Mouse (Mus musculus) midbrain, embryonic 10.5 days (tissue): ENCODE measurements around the gene Olfr1238. TPM values are rescaled to one million over a fixed set of nuclear protein-coding genes. Genes with fewer than 3 reads are reported as not detected.

ENCODE experiments used
- DNase-seq: peaks from one replicate; pipeline ENCODE4 v3.0.0-alpha.2; 2017; ENCODE audit warnings: low spot score
- H3K27ac ChIP-seq: fragments of 300-500 bp; sonication (generic); replicated peaks from 2 replicates; pipeline ENCODE4 v1.5.1; 2016; ENCODE audit warnings: mild to moderate bottlenecking
- H3K27me3 ChIP-seq: fragments of 300-500 bp; sonication (generic); 2 replicates; pipeline ENCODE4 v1.6.1; 2016; ENCODE audit warnings: low read depth, mild to moderate bottlenecking; ENCODE audit not compliant: poor library complexity, severe bottlenecking
- H3K36me3 ChIP-seq: fragments of 300-500 bp; sonication (generic); 2 replicates; pipeline ENCODE4 v1.6.1; 2016; ENCODE audit warnings: mild to moderate bottlenecking, moderate library complexity
- H3K4me1 ChIP-seq: fragments of 300-500 bp; sonication (generic); 2 replicates; pipeline ENCODE4 v1.6.1; 2016
- H3K4me3 ChIP-seq: fragments of 300-500 bp; sonication (generic); 2 replicates; pipeline ENCODE4 v1.5.1; 2016; ENCODE audit warnings: mild to moderate bottlenecking, moderate library complexity
- H3K9me3 ChIP-seq: fragments of 300-500 bp; sonication (generic); replicated peaks from 2 replicates; pipeline ENCODE4 v1.6.1; 2016; ENCODE audit warnings: mild to moderate bottlenecking
- WGBS: fragments of 180-500 bp; shearing (Covaris S2); methylation state at CpG from one replicate; pipeline ENCODE4 v1.1.7; 2016; 5-methylcytosine and 5-hydroxymethylcytosine counted together
- polyA plus RNA-seq: library from polyadenylated mRNA; unstranded; fragments of >200 nt; fragmentation: Nextera tagmentation; extraction: Ambion mirVana; gene quantifications from 2 replicates; pipeline ENCODE4 v1.2.1, GENCODE M21; 2016

Gene Olfr1238
- not detected in 2 replicates for polyA plus RNA-seq

DNA sequence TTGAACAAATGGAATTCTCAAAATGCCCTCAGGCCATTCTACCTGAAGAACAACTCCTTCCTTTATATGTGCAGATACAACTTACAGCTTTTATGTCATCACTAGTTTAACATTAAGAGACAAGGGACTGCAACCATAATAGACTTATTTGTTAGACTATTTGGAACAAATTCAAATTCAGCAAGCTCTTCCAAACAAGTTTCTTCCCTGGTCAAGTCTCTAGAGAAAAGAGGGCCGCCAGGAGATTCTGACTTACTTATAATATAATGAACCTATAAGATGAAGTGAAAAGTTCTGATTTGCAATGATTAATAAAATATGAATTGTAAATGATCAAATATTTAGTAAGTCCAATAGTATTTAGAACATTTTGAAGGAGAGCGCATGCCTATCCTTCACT lies at the start of gene Olfr1238:
Gene Olfr1238, minus strand, starts transcription at position 101 of the 400 bp plus-strand sequence.
- 95% methylated on average over 2 of the region's 2 CpGs for WGBS

DNA sequence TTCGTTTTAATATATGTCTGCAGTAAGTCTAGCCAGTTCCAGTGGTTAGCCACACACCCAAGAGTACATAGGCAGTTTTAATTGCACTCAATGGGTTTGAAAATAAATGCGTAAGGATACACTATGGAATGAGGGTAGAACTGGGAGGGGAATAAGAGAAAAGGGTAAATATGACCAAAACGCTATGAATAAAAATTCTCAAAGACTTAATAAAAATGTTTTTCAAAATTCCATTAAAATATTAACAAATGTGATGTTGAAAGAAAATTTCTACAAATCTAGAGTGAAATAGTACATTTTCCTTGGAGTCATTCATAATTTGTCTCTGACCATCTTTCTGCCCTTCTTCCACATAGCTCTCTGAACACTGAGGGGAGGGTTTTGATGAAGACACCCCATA lies 33.4 kb upstream of the Olfr1238 start, which contains the start of gene Olfr1240:
Gene Olfr1240, minus strand, starts transcription at position 101 of the 400 bp plus-strand sequence.
- Histone ChIP-seq H3K4me1 (no peaks in the 10 kb centered on the region), H3K9me3 (no peaks in the 10 kb centered on the region), H3K27ac (no peak within 1 kb of the TSS), H3K27me3 (no peaks in the 10 kb centered on the region), H3K36me3 (no peaks in the 10 kb centered on the region), H3K4me3 (no peak within 1 kb of the TSS)
- 86% methylated on average over 3 of the region's 3 CpGs for WGBS
- DNase-seq: no peak

More for the DNA sequence above, at the start of gene Olfr1238:
- Histone ChIP-seq H3K27me3 (no peaks in the 10 kb centered on the region), H3K27ac (no peak within 1 kb of the TSS), H3K36me3 (no peaks in the 10 kb centered on the region), H3K9me3 (no peaks in the 10 kb centered on the region), H3K4me3 (no peak within 1 kb of the TSS), H3K4me1 (no peaks in the 10 kb centered on the region)
- DNase-seq: no peak

DNA sequence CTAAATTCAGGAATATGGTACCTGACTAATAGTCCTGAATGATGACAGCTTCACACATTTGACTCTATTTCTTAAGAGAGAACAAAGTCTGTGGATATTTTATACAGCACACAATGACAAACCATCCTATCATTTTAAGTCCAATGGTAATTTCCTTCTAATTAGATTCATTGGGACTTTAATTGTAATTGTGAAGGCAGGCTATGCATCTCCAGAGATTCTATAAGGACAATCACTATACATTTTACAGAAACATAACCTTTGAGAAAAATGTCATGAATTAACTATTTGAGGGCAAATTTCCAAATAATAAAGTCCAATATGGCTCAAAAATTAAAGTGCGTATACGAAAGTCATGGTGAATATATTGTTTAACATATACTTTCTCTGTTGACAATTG lies 10.8 kb upstream of the Olfr1238 start, which contains the start of gene Olfr1239:
Gene Olfr1239, minus strand, starts transcription at position 101 of the 400 bp plus-strand sequence.
- Histone ChIP-seq H3K27me3 (no peaks in the 10 kb centered on the region), H3K9me3 (no peaks in the 10 kb centered on the region), H3K4me1 (no peaks in the 10 kb centered on the region), H3K27ac (no peak within 1 kb of the TSS), H3K36me3 (no peaks in the 10 kb centered on the region), H3K4me3 (no peak within 1 kb of the TSS)
- DNase-seq: no peak
- WGBS: 93% methylated on average over 2 of the region's 2 CpGs

DNA sequence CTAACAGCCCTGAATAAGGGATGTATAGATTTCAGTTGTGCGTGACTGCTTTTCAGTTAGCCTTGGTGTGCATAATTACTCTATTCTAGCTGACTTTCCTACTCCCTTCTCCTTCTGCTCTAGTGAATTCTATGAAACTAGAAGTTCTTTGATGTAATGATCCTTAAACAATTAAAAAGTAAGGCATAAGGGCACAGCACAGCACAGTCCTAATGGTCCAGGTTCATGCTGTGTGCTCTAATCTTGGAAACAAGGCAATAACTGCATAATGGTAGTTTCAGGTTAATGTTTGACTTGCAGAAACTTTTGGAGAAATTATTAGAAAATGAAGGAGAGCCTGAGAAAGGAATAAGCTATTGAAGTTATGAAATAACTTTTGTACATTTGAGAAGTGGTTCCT lies 5.1 kb upstream of the Olfr1238 start:
- no peak for DNase-seq
- 92% methylated on average over 1 of the region's 1 CpGs for WGBS
- no peak overlapping the region for H3K27ac ChIP-seq
- no peaks in the 10 kb centered on the region for H3K36me3 ChIP-seq
- H3K4me1 ChIP-seq: no peaks in the 10 kb centered on the region
- no peaks in the 10 kb centered on the region for H3K9me3 ChIP-seq
- H3K4me3 ChIP-seq: no peak overlapping the region
- no peaks in the 10 kb centered on the region for H3K27me3 ChIP-seq

DNA sequence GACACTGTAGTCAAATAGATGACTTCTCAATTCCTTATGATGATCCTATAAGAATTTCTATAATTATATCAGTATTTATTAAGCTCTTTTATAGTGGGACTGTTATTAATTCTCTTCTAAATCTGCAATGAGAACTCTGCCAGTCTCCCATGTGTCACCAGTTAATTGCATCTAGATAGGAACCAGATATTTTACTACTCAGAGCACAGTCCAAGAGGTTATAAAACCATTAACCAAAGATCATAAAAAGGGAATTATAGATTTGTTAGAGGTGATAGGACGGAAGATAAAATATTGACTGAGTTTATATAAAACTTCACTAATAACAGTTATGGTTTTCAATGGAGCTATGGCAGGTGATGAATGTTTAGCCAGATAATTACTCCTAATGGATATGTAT lies 8.6 kb downstream of the Olfr1238 start:
- Histone ChIP-seq H3K27me3 (no peaks in the 10 kb centered on the region), H3K36me3 (no peaks in the 10 kb centered on the region), H3K4me3 (no peak overlapping the region), H3K4me1 (no peaks in the 10 kb centered on the region), H3K27ac (no peak overlapping the region), H3K9me3 (no peaks in the 10 kb centered on the region)
- DNase-seq: no peak
- 84% methylated on average over 1 of the region's 1 CpGs for whole genome bisulfite sequencing

DNA sequence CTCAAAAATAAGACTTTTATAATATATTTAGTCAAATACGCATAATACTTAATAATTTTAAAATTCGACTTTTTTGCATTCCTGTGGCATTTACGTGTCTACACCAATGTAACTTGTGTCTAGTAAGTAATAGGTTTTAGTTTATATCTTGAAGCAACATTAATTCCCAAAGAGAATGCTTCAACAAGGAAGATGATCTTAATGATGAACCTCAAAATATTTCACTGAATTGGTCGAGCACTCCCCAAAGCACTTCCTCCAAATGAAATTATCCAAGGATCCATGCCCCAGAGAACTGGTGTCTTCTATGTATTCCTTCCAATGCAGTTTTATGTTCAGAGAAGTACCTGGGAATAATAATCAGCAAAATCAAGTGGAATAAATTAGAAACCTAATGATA lies 44.7 kb downstream of the Olfr1238 start, which contains the start of gene Olfr1234:
Gene Olfr1234, minus strand, starts transcription at position 101 of the 400 bp plus-strand sequence.
- H3K9me3 ChIP-seq: no peaks in the 10 kb centered on the region
- H3K36me3 ChIP-seq: no peaks in the 10 kb centered on the region
- no peaks in the 10 kb centered on the region for H3K27me3 ChIP-seq
- DNase-seq: no peak
- H3K4me3 ChIP-seq: no peak within 1 kb of the TSS
- WGBS: 92% methylated on average over 4 of the region's 4 CpGs
- H3K4me1 ChIP-seq: no peaks in the 10 kb centered on the region
- H3K27ac ChIP-seq: no peak within 1 kb of the TSS

Other genes with a start within 250 kb of the Olfr1238 start
- gene Olfr1224-ps1, start 245.6 kb downstream of the Olfr1238 start, polyA plus RNA-seq: not detected in 2 replicates
- not detected in 2 replicates for gene Olfr1225, start 235.0 kb downstream of the Olfr1238 start, polyA plus RNA-seq
- gene Olfr1226, start 209.6 kb downstream of the Olfr1238 start, polyA plus RNA-seq: not detected in 2 replicates
- not detected in 2 replicates for gene Olfr1228, start 155.6 kb downstream of the Olfr1238 start, polyA plus RNA-seq
- not detected in 2 replicates for gene Olfr1229, start 121.7 kb downstream of the Olfr1238 start, polyA plus RNA-seq
- not detected in 2 replicates for gene Olfr1230, start 112.4 kb downstream of the Olfr1238 start, polyA plus RNA-seq
- gene Olfr1231, start 102.6 kb downstream of the Olfr1238 start, polyA plus RNA-seq: not detected in 2 replicates
- not detected in 2 replicates for gene Olfr1232, start 80.0 kb downstream of the Olfr1238 start, polyA plus RNA-seq
- gene Olfr1233, start 67.3 kb downstream of the Olfr1238 start, polyA plus RNA-seq: not detected in 2 replicates
- gene Olfr1234, start 44.8 kb downstream of the Olfr1238 start, polyA plus RNA-seq: not detected in 2 replicates
- not detected in 2 replicates for gene Olfr1239, start 10.7 kb upstream of the Olfr1238 start, polyA plus RNA-seq
- not detected in 2 replicates for gene Olfr1240, start 33.3 kb upstream of the Olfr1238 start, polyA plus RNA-seq
- not detected in 2 replicates for gene Olfr1241, start 77.5 kb upstream of the Olfr1238 start, polyA plus RNA-seq
- gene Olfr1242, start 88.7 kb upstream of the Olfr1238 start, polyA plus RNA-seq: not detected in 2 replicates
- gene Olfr1243, start 121.8 kb upstream of the Olfr1238 start, polyA plus RNA-seq: not detected in 2 replicates
- not detected in 2 replicates for gene Olfr1245, start 168.8 kb upstream of the Olfr1238 start, polyA plus RNA-seq
- gene Olfr1246, start 183.5 kb upstream of the Olfr1238 start, polyA plus RNA-seq: not detected in 2 replicates
- gene Olfr1247, start 204.5 kb upstream of the Olfr1238 start, polyA plus RNA-seq: not detected in 2 replicates
- gene Olfr1248, start 208.6 kb upstream of the Olfr1238 start, polyA plus RNA-seq: not detected in 2 replicates
- not detected in 2 replicates for gene Olfr1249, start 225.3 kb upstream of the Olfr1238 start, polyA plus RNA-seq